Mouse (Mus musculus) midbrain, embryonic 12.5 days (tissue): ENCODE results near the gene Gcc2. TPM values are rescaled to one million over a fixed set of nuclear protein-coding genes. Genes with fewer than 3 reads are reported as not detected.

Source experiments
- polyA plus RNA-seq: library from polyadenylated mRNA; unstranded; fragments of >200 nt; fragmentation: Nextera tagmentation; extraction: Ambion mirVana; gene quantifications from 2 replicates; pipeline ENCODE4 v1.2.1, GENCODE M21; 2016

Gcc2 gene
- polyA plus RNA-seq, 1 experiment from 2014 or later: 66.5 TPM

Other genes with a start within 250 kb of the Gcc2 start
- not detected in 2 replicates for gene AW822073, start 30.6 kb upstream of the Gcc2 start, polyA plus RNA-seq
- gene Duxf3, start 22.8 kb upstream of the Gcc2 start, polyA plus RNA-seq: not detected in 2 replicates
- not detected in 2 replicates for gene Gm4981, start 18.8 kb upstream of the Gcc2 start, polyA plus RNA-seq
- gene Lims1, start 68.0 kb downstream of the Gcc2 start, polyA plus RNA-seq: 85.6 and 88.9 TPM in 2 replicates
- 28.5 and 33.9 TPM in 2 replicates for gene Ranbp2, start 191.4 kb downstream of the Gcc2 start, polyA plus RNA-seq
- 15.3 and 15.4 TPM in 2 replicates for gene Ccdc138, start 242.5 kb downstream of the Gcc2 start, polyA plus RNA-seq